Mouse (Mus musculus): Measurements from ENCODE around the gene Lrrc25. TPM values are rescaled to one million over a fixed set of nuclear protein-coding genes. Genes with fewer than 3 reads are reported as not detected.

The Lrrc25 gene
- polyA plus RNA-seq, 2 experiments from 2014 or later: 0.54 to 1.0 TPM

DNA sequence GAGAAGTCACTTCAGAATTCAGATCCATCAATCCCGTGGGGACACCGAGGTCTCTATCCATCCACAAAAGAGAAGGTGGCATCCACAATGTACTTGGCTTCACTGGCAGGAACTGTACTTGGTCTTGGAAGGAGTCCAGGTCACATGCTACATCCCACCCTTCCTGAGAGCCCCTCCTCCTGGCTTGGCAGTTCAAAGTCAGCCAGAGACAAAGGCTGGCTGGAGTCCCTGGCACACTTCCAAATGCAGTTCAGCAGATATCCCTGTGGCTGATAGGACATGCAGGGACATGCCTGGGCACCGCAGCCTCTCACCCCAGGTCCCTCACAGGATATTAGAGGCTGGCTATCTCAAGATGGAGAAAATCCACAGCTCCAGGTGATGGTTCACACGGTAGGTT lies 33.4 kb downstream of the Lrrc25 start:
- no peak for ATAC-seq

DNA sequence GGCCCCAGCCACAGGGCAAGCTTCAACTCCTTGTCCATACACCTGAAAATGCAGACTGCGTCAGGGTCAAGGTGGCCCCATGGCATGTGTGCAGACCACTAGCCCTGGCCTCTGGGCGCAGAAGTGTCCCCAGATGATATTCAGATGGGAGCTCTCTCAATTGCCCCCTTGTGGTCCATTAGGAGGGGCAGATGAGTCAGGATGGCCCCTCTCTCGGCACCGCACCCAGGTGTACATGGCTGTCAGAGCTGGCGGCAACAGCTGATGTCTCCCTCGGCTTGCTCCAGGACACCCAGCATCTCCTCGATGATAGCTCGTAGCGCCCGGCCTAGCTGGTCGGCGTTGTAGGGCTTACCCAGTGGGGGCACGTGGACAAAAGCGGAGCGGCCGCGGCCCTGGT lies 34.4 kb downstream of the Lrrc25 start:
- ATAC-seq: no peak

DNA sequence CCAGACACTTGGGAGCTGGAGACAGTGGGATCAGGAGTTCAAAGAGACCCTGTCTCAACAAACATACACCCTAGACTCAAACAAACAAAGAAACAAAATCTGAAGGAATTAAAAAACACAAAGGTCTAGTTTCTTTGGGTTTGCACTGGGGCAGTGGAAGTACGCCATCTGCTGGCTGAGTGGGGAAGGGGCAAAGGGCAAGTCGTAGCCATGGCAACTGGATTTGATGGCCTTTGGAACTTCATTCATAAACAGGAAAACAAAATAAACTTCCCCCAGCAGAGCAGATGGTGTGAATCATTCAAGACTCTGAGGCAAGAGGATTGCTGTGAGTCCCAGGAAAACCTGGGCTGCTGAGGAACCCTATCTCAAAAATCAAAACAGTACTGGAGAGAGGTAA lies 37.3 kb downstream of the Lrrc25 start:
- ATAC-seq: peak; percentile 66

DNA sequence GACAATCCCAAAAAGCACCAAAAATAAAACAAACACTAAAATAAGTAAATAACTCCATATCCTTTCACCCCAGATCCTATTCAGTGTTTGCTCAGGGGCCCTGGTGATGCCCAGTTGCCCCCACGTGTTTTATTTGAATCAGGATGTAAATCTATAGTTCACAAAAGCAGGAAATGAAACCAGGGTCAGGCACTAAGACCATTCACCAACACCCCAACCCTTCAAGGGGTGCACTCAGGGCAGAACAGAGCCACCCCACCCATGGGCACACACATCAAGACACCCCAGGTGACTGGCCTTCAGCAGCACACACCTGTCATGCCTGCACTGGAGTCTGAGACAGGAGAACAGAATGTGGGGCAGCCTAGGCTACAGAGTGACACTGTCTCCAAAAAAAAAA lies 38.2 kb downstream of the Lrrc25 start:
- no peak for ATAC-seq

DNA sequence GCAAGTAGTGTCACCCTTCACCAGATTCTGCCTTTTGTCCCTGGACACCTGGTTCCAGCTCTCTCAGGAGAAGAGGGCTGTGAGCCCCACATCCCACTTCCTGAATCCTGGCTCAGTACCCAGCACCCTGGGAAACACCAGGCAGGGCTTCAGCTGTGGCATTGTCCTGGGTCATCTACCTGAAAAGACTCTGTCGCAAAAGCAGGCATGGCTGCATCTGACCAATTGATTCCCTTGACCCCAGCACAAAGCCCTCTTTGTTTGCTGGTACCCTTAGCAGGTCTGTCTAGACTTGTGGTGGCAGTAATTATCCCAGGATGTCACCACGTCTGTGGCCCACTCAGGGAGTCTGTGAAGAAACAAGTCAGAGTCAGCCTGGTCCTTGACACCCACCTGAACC lies 39.5 kb downstream of the Lrrc25 start:
- no peak for ATAC-seq

DNA sequence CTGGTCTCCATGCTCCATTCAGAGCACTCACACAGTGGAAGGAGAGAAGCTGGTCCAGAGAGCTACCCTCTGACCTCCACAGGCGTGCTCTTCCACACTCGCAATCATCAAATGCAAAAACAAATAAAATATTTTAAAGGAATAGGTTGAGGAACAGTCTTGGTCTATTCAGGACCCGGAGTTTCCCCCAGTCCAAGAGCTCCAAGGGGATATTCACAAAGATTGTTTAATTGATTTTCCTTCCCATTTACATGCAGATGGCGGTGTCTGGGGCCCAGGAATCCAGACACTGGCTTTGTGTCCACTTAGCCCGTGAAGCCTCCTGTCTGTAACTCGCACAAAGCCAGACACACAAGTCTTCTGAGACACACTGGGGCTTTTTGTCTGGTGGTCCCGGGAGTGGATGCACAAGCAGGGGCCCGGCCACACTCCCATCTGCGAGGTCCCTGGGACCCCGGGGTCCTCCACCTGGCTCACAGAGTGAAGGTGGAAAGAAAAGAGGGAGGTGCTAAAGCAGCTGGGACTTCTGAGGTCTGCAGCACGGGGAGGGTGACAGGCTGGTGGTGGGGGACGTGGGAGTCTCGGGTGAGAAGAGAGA lies 40.3 kb downstream of the Lrrc25 start:
- no peak for ATAC-seq

DNA sequence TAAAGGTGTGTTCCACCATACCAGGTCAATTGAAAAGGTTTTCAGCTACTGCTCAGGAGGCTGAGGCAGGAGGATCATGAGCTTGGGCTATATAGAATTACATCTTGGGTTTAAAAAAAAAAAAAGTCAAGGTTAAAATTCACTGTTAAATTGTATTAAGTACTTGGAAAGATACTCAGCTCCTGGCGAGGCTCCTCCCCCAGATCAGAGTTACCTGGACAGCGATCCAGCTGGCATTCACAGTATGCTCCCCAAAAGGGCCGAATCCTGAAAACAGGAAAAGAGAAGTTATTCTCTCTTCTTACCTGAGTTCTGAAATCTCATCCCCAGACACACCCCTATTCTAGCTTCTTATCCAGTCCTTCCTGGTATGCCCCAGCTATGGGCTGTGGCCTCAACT lies 41.3 kb downstream of the Lrrc25 start:
- no peak for ATAC-seq

DNA sequence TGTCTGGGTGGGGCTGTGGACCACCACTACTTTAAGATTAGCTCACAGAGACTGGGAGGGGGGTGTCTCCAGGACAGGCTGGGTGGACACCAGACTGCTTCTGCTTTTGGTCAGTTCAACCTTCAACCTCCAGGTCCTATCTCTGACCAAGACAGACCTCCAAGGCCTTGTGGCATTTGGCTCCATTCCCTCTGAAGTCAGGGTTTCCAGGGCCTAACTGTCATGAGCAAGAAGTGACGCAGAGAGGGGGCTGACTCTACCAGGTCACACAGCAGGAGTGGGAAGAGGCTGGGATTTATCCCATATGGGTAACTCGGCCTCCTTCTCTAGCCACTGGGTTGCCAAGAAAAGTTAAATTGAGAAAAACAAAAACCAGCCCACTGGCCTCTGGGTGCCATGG lies 41.8 kb downstream of the Lrrc25 start:
- ATAC-seq: no peak

DNA sequence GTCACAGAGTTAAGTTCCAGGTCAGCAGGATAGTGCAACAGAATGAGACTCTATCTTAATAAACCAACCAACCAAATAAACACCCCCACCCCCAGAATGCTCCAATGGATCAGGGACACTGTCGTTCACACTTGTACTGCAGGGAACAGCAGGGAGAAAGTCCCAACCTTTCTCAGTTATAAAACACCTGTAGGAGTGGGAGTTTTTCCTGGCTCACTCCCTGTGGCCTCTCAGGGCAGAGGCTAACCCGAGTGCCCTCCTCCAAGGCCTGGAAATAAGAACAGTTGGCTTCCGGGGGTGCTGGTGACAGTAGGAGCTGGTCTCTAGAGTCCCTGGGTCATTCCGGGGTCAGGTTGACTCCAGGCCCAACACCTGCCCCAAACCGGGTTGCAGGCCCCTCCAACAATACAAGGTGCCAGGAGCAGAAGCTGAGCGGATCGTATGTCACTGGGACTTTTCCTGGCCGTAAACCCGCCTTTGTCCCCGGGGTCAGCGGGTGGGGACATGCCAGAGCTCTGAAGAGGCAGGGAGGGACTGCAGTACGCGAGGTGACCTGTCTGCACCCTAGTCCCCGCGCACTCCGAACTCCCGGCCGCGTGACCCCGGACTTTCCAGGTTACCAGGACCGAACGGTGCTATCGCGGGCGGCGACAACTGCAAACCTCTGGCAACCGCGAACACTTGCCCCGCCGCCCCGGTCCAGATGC lies 43.1 kb downstream of the Lrrc25 start:
- peak; percentile 37 for ATAC-seq

DNA sequence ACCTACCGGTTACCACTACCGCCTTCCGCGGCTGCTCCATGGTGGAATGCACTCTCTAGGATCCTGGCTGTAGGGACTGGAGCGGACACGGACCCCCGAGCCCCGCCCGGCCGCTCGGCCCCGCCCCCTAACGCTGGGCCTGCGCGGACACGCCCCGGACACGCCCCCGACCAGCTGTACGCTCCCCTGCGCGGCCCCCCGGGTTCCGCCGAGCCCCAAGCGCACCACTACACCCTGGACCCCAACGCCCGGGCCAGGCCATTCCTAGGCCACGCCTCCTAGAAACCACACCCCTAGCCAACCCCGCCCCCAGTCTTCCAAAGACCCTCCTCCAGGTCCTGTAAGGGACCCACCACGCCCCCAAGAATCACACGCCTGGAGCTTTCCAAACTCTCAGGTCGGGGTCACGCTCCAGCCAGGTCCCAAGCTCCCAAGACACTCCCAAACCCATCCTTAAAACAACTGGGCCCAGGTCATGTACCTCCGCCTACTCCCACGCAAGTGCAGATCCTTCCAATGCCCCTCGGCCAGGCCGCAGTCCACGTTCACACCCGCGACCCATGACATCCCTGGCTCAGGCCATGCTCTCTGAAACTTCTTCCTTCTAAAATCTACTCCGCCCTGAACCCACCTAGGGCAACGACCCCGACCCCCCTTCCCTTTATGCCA lies 43.8 kb downstream of the Lrrc25 start:
- peak; percentile 65 for ATAC-seq

DNA sequence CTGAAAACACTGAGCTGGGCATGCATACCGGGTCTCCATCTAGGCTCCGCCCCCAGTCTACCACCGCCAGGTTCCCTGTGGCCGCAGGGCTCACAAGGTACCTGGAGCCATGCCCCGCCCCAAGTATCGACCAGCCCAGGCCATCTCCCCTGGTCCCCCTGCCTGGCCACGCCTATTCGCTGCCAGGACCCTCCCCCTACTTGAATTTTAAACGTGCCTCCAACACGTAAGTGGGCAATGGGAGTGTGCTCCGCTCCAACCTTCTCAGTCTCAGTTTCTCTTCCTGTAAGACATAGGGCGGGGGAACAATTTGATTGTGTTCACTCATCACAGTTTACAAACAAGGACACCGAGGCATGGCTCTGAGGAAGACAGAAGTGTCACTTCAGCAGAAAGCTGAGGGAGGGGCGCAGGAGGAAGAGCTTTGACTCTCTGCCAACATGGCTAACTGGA lies 44.3 kb downstream of the Lrrc25 start, which contains the start of gene Pgpep1:
Gene Pgpep1, minus strand, starts transcription at position 116 of the 453 bp plus-strand sequence.
- ATAC-seq: no peak

DNA sequence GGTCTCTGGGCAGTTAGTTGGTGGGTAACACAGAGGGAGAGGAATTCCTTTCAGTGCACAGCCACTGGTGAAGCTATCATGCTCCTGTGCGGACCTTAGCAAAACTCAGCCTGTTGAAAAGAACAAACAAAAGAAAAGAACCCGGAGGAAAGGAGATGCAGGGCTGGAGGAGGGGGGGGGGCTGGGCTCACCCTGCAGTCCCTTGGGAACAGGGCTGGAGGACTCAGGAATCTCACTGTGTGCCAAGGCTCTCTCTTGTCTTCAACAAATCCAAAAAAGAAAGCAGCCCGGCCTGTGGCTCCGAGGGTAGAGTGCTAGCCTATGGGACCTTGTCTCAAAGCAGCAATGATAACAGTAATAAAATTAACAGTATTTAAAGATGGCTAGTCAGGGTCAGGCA lies 47.7 kb downstream of the Lrrc25 start:
- ATAC-seq: no peak

DNA sequence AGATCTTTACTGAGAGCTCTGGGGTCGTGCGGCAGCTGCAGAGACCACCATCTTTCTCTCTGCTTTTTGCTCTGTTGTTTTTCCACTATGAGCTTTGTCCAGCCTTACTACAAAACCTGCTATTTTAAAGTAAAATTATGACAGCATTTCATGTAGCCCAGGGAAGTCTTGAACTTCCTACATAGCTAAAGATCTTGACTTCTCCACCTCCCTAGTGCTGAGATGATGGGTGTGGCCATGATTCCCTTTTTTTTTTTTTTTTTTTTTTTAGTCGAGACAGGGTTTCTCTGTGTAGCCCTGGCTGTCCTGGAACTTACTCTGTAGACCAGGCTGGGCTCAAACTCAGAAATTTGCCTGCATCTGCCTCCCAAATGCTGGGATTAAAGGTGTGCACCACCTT lies 48.7 kb downstream of the Lrrc25 start:
- ATAC-seq: no peak

DNA sequence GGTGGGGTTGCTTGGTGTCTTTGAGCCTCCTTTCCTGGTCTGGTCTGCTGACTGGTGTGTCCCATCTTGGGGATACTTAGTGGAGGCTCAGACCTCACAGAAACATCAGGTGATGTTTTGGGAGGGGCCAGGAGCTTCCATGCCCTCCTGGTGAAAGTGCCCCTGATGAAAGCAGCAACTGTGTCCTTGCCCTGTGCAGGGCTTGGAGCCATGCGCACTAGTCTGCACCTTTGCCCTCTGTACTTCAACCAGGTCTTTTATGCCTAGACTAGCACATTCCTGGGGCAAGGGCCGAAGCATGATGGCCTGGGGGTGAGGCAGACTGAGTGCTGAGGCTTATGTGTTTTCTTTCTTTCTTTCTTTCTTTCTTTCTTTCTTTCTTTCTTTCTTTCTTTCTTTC lies 49.6 kb downstream of the Lrrc25 start:
- ATAC-seq: no peak

DNA sequence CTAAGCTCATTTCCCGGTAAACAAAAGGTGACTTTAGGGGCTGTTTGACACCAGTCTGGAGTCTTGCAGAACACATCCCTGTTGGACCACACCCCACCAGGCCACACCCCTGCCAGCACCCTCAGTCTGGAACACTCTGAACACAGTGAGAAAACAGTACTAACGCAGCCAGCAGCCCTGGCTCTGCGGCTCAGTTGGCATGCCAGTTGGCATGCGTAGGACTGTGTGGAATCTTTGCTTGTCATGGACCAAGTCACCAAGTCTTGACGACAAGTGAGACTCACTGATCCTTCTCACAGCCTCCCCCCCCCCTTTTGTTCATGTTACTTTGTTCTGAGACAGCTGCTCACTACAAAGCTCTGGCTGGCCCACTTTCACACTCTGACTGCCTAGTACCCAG lies 51.1 kb downstream of the Lrrc25 start:
- ATAC-seq: no peak

Other genes starting within 250 kb of the Lrrc25 start
- gene Comp, start 242.6 kb upstream of the Lrrc25 start, polyA plus RNA-seq (2017; shearing (Covaris generic)): under 1 TPM in 1 of 2 experiments, not detected in 1; 0.95 TPM
- 1 to 10 TPM; 7.1 to 8.4 TPM for gene Crtc1, start 176.6 kb upstream of the Lrrc25 start, polyA plus RNA-seq (2017; shearing (Covaris generic))
- gene Klhl26, start 139.2 kb upstream of the Lrrc25 start, polyA plus RNA-seq (2017; shearing (Covaris generic)): 1 to 10 TPM; 7.2 to 9.5 TPM
- gene Tmem59l, start 128.8 kb upstream of the Lrrc25 start, polyA plus RNA-seq (2017; shearing (Covaris generic)): under 1 TPM in 1 of 2 experiments, not detected in 1; 0.22 TPM
- gene Crlf1, start 123.0 kb upstream of the Lrrc25 start, polyA plus RNA-seq (2017; shearing (Covaris generic)): not detected
- gene Rex1bd, start 109.4 kb upstream of the Lrrc25 start, polyA plus RNA-seq (2017; shearing (Covaris generic)): 10 to 100 TPM; 89.0 to 95.4 TPM
- 1,000 to 10,000 TPM; 3,631 to 4,013 TPM for gene Uba52, start 105.4 kb upstream of the Lrrc25 start, polyA plus RNA-seq (2017; shearing (Covaris generic))
- gene Fkbp8, start 88.4 kb upstream of the Lrrc25 start, polyA plus RNA-seq (2017; shearing (Covaris generic)): 100 to 1,000 TPM; 131 to 163 TPM
- gene Kxd1, start 88.2 kb upstream of the Lrrc25 start, polyA plus RNA-seq (2017; shearing (Covaris generic)): 100 to 1,000 TPM; 176 to 180 TPM
- 10 to 100 TPM; 27.8 to 35.2 TPM for gene Ell, start 76.7 kb upstream of the Lrrc25 start, polyA plus RNA-seq (2017; shearing (Covaris generic))
- 10 to 100 TPM; 19.3 to 44.6 TPM for gene Isyna1, start 21.8 kb upstream of the Lrrc25 start, polyA plus RNA-seq (2017; shearing (Covaris generic))
- gene Ssbp4, start 7.3 kb upstream of the Lrrc25 start, polyA plus RNA-seq (2017; shearing (Covaris generic)): 10 to 100 TPM; 15.8 to 17.7 TPM
- not detected for gene Gdf15, start 16.3 kb downstream of the Lrrc25 start, polyA plus RNA-seq (2017; shearing (Covaris generic))
- 1 to 10 TPM; 7.1 to 7.4 TPM for gene Pgpep1, start 44.2 kb downstream of the Lrrc25 start, polyA plus RNA-seq (2017; shearing (Covaris generic))
- gene Lsm4, start 57.1 kb downstream of the Lrrc25 start, polyA plus RNA-seq (2017; shearing (Covaris generic)): 100 to 1,000 TPM; 115 to 120 TPM
- gene Jund, start 82.8 kb downstream of the Lrrc25 start, polyA plus RNA-seq (2017; shearing (Covaris generic)): 10 to 100 TPM; 12.5 to 20.0 TPM
- not detected for gene Iqcn, start 87.3 kb downstream of the Lrrc25 start, polyA plus RNA-seq (2017; shearing (Covaris generic))
- gene Gm3336, start 102.4 kb downstream of the Lrrc25 start, polyA plus RNA-seq (2017; shearing (Covaris generic)): not detected
- gene Pde4c, start 107.6 kb downstream of the Lrrc25 start, polyA plus RNA-seq (2017; shearing (Covaris generic)): under 1 TPM; 0.47 to 0.95 TPM
- gene Rab3a, start 138.5 kb downstream of the Lrrc25 start, polyA plus RNA-seq (2017; shearing (Covaris generic)): 1 to 10 TPM; 3.8 to 5.4 TPM
- gene Mpv17l2, start 144.8 kb downstream of the Lrrc25 start, polyA plus RNA-seq (2017; shearing (Covaris generic)): 10 to 100 TPM; 35.6 to 41.7 TPM
- 1 to 10 TPM; 3.9 to 5.1 TPM for gene Pik3r2, start 160.6 kb downstream of the Lrrc25 start, polyA plus RNA-seq (2017; shearing (Covaris generic))
- gene Mast3, start 188.9 kb downstream of the Lrrc25 start, polyA plus RNA-seq (2017; shearing (Covaris generic)): 10 to 100 TPM; 19.0 to 19.4 TPM
- gene Il12rb1, start 192.3 kb downstream of the Lrrc25 start, polyA plus RNA-seq (2017; shearing (Covaris generic)): 10 to 100 TPM; 16.5 to 29.5 TPM
- gene Arrdc2, start 223.6 kb downstream of the Lrrc25 start, polyA plus RNA-seq (2017; shearing (Covaris generic)): 1 to 10 TPM; 3.0 to 6.7 TPM
- gene Kcnn1, start 247.1 kb downstream of the Lrrc25 start, polyA plus RNA-seq (2017; shearing (Covaris generic)): not detected

Measured in activated CD4-positive, CD25-positive, alpha-beta regulatory T cell, adult 4 months (primary cell).